Mouse (Mus musculus) cerebellum, adult 18-20 months (tissue): ENCODE results near the gene Ear14.
"Not testable (repeated sequence)": the region's sequence is repeated elsewhere in the genome, so short reads cannot be mapped to it uniquely, and the experiment has no call there.

Source experiments
- DNase-seq, 2 experiments: peaks; one replicate each; pipeline ENCODE4 v3.0.0; 2021

The Ear14 gene

GRCm38 (mm10) chr14:51203115-51203514 is at the start of gene Ear14:
Ear14 (plus strand) TSS chr14:51203391.
- no peak for DNase-seq

GRCm38 (mm10) chr14:51156056-51156735 is 47.0 kb upstream of the Ear14 start:
- no peak for DNase-seq

- no peak for DNase-seq
Measured at GRCm38 (mm10) chr14:51156736-51157068, 46.5 kb upstream of the Ear14 start.

GRCm38 (mm10) chr14:51157072-51157471 is 46.1 kb upstream of the Ear14 start:
- DNase-seq = no peak

- DNase-seq = not testable (repeated sequence)
Measured at GRCm38 (mm10) chr14:51161976-51162375, 41.2 kb upstream of the Ear14 start, which contains the start of gene Rnase2b. Rnase2b (plus strand) TSS chr14:51162260.

- DNase-seq = not testable (repeated sequence)
Measured at GRCm38 (mm10) chr14:51163323-51163722, 39.9 kb upstream of the Ear14 start.

- DNase-seq = no peak
Measured at GRCm38 (mm10) chr14:51165435-51165834, 37.8 kb upstream of the Ear14 start.

- DNase-seq = no peak
Measured at GRCm38 (mm10) chr14:51166068-51166467, 37.1 kb upstream of the Ear14 start.

GRCm38 (mm10) chr14:51172095-51172865 is 30.9 kb upstream of the Ear14 start:
- DNase-seq = peak; percentile 17 to 23

GRCm38 (mm10) chr14:51172947-51173346 is 30.2 kb upstream of the Ear14 start:
- not testable (repeated sequence) for DNase-seq

- DNase-seq = no peak
Measured at GRCm38 (mm10) chr14:51173843-51174242, 29.3 kb upstream of the Ear14 start.

- DNase-seq = not testable (repeated sequence)
Measured at GRCm38 (mm10) chr14:51181051-51181450, 22.1 kb upstream of the Ear14 start.

- DNase-seq = no peak
Measured at GRCm38 (mm10) chr14:51195681-51196080, 7.5 kb upstream of the Ear14 start.

- DNase-seq = no peak
Measured at GRCm38 (mm10) chr14:51199098-51200023, 3.8 kb upstream of the Ear14 start, which contains the start of gene Ang2. Ang2 (minus strand) TSS chr14:51199148.

GRCm38 (mm10) chr14:51200054-51200453 is 3.1 kb upstream of the Ear14 start:
- DNase-seq = no peak

- no peak for DNase-seq
Measured at GRCm38 (mm10) chr14:51200466-51200865, 2.7 kb upstream of the Ear14 start.

GRCm38 (mm10) chr14:51220075-51220474 is 16.9 kb downstream of the Ear14 start:
- DNase-seq = not testable (repeated sequence)

- not testable (repeated sequence) for DNase-seq
Measured at GRCm38 (mm10) chr14:51229657-51230056, 26.5 kb downstream of the Ear14 start.

- DNase-seq = not testable (repeated sequence)
Measured at GRCm38 (mm10) chr14:51237488-51237887, 34.3 kb downstream of the Ear14 start.

- DNase-seq = peak; percentile 6 to 17
Measured at GRCm38 (mm10) chr14:51240899-51241298, 37.7 kb downstream of the Ear14 start.

GRCm38 (mm10) chr14:51247736-51248135 is 44.5 kb downstream of the Ear14 start:
- DNase-seq = no peak

- DNase-seq = no peak
Measured at GRCm38 (mm10) chr14:51250348-51250747, 47.2 kb downstream of the Ear14 start.

GRCm38 (mm10) chr14:51252206-51252605 is 49.0 kb downstream of the Ear14 start:
- DNase-seq = not testable (repeated sequence)
